Mouse (Mus musculus) erythroblast, adult 5-6 weeks (primary cell): ENCODE data around the gene Tspyl1. TPM values are rescaled to one million over a fixed set of nuclear protein-coding genes. Genes with fewer than 3 reads are reported as not detected.

Experiments
- ATAC-seq: replicated peaks from 2 replicates; pipeline ENCODE4 v1.8.0; 2016; ENCODE audit warnings: moderate number of reproducible peaks, mild to moderate bottlenecking, moderate TSS enrichment, inconsistent platforms; ENCODE audit not compliant: poor library complexity, low FRiP score, severe bottlenecking
- total RNA-seq, 2 experiments: library from RNA; stranded (forward) in 1 of 2; stranded (reverse) in 1 of 2; fragments of 150-400 nt in 1 of 2; fragments of 200-764, 138-1000 nt in 1 of 2; gene quantifications; 2 replicates each; pipeline versions ENCODE4 v1.2.3 to v1.2.4; 2015 to 2017; ENCODE audit warnings: low replicate concordance in 2 of 2

Gene Tspyl1
- total RNA-seq, 2 experiments from 2014 or later = 45.2 to 46.2 TPM

DNA sequence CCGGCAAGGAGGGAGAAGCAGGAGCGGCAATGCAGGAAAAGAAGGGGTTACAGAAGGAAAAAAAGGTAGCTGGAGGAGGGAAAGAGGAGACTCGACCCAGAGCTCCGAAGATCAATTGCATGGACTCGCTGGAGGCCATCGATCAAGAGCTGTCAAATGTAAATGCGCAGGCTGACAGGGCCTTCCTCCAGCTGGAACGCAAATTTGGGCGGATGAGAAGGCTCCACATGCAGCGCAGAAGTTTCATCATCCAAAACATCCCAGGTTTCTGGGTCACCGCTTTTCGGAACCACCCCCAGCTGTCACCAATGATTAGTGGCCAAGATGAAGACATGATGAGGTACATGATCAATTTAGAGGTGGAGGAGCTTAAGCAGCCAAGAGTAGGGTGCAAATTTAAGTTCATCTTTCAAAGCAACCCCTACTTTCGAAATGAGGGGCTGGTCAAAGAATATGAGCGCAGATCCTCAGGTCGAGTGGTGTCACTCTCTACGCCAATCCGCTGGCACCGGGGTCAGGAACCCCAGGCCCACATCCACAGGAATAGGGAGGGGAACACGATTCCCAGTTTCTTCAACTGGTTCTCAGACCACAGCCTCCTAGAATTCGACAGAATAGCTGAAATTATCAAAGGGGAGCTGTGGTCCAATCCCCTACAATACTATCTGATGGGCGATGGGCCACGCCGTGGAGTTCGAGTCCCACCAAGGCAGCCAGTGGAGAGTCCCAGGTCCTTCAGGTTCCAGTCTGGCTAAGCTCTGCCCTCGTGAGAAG, 16.2 kb downstream of the Tspyl1 start:
- no peak for ATAC-seq

- ATAC-seq = no peak
Measured at GRCm38 (mm10) chr10:34300368-34300767, 18.4 kb downstream of the Tspyl1 start.

GRCm38 (mm10) chr10:34307070-34307469, 25.1 kb downstream of the Tspyl1 start:
- no peak for ATAC-seq

DNA sequence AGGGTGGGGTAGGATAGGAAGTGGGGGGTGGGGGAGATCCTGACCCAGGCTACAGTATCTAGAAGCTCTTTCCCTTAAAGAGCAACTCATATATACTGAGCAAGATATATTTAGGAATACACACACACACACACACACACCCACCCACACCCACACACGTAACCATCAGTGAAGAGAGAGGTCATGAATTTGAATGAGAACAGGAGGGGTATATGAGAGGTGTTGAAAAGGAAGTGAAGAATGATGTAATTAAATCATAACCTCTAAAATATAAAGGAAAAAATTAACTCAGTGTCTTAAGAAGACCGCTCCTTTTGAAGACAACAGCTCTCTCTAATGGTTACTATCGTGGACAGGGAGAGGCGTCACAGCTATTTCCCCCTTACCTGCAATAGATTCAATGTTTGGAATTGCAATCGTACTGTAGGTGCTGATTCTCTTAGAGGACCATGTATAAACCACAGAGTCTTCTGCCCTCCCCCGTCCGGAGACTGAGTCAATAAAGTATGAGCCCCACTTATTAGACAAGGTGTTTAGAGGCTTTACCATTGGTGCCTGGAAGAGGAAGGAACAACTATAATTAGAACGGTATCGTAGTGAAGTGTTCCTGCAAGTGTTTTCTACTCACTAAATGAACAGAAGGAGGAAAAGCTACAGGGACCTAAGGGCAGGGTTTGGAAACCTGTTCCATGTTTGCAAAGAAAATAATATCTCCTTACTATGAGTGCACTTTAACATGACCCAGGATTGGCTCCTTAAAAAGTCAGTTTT, 28.1 kb downstream of the Tspyl1 start:
- ATAC-seq = no peak

GRCm38 (mm10) chr10:34312536-34312935, 30.5 kb downstream of the Tspyl1 start:
- ATAC-seq = no peak

DNA sequence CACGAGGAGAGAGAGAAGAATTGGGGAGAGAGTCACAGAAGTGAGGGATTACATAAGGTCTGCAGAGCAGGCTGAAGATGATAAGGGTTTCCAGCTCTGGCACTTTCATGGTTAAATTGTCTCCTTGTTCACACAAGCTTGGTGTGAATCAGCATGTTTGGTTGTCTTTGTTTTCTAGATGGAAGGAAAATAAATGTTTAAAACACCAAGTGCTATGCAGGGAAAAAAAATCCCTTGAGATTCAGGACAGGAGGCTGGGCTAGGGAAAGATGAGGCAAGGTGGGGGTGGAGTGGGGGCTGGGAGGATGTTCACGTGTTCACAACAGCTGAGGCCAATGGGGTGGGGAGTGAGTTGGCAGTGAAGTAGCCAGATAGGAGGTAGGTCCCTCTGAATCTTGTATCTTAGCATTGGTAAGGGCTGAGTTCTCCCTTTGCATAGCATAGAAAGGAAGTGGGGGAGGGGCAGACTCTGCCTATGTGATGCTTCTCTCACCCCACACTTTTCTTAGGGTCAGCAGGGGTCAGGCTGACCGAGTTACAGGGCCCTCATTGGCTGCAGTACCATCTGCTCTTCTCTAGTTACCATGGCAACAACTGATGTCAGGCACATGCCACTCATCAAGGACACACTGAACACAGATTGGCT, 34.7 kb downstream of the Tspyl1 start:
- no peak for ATAC-seq

DNA sequence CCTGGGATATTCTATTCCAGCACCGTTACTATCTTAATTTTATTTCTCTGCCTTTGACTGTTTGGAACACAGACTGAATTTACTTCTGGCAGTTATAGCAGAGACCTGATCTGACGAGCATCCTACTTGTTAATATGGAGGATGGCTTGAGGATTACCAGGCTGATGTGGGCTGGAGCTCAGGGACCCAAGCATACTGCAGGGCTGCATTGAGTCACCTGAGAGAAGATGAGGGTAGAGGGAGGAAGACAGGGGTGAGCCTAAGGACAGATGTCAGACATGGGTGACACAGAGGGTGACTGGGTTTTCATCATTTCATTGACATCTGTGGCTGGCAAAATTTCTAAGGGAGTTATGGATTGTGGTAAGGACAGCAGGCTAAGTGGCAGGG, 35.2 kb downstream of the Tspyl1 start:
- no peak for ATAC-seq

DNA sequence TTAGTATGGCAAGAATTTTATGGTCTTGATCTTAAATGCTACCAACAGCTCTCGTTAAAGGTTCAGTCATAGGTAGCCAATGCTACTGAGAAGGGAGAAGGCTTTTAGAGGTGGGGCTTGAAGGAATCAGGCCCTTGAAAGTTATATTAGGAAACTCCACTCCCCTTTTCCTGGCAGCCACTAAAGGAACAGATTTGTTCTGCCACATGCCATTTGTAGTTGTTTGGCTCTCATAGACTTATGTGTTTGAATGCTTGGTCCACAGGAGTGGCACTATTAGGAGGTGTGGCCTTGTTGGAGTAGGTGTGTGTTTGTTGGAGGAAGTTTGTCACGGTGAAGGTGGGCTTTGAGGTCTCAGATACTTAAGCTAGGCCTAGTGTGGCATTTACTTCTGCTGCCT, 38.8 kb downstream of the Tspyl1 start:
- ATAC-seq = no peak

DNA sequence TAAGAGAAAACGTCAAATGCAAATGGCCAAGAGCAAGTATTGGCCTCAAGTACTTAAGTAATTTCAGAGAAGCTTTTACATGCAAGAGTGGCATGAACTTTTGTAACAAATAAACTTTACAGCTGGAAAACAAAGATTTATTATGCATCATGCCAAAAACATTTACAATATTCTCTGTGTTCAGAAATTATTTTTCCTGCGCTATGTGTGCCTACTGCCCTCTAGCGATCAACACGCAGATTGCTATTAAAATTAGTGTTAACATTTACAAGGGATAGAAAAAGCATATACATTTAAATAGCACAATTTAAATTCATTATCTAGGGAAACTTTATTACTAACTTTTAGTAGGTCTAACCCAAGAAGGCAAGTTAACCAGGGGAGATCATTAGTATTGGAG, 44.7 kb downstream of the Tspyl1 start:
- no peak for ATAC-seq

- ATAC-seq = no peak
Measured at GRCm38 (mm10) chr10:34327144-34327543, 45.2 kb downstream of the Tspyl1 start.

GRCm38 (mm10) chr10:34328310-34328709, 46.3 kb downstream of the Tspyl1 start:
- ATAC-seq = no peak

Other genes starting within 250 kb of the Tspyl1 start
- not detected in 2 replicates for gene Trappc3l, start 244.6 kb upstream of the Tspyl1 start, total RNA-seq (2015; ENCODE audit: low replicate concordance)
- not detected in 2 replicates for gene Trappc3l, start 244.6 kb upstream of the Tspyl1 start, total RNA-seq (2017; ENCODE audit: low replicate concordance)
- gene Calhm4, start 237.9 kb upstream of the Tspyl1 start, total RNA-seq (2015; ENCODE audit: low replicate concordance) = not detected in 2 replicates
- gene Calhm4, start 237.9 kb upstream of the Tspyl1 start, total RNA-seq (2017; ENCODE audit: low replicate concordance) = not detected in 2 replicates
- gene Calhm5, start 185.7 kb upstream of the Tspyl1 start, total RNA-seq (2015; ENCODE audit: low replicate concordance) = 0.38 TPM in 1 of 2 replicates, not detected in the other
- gene Calhm5, start 185.7 kb upstream of the Tspyl1 start, total RNA-seq (2017; ENCODE audit: low replicate concordance) = not detected in 2 replicates
- gene Calhm6, start 154.2 kb upstream of the Tspyl1 start, total RNA-seq (2015; ENCODE audit: low replicate concordance) = not detected in 2 replicates
- gene Calhm6, start 154.2 kb upstream of the Tspyl1 start, total RNA-seq (2017; ENCODE audit: low replicate concordance) = 0.84 and 0.85 TPM in 2 replicates
- gene Dse, start 74.5 kb upstream of the Tspyl1 start, total RNA-seq (2015; ENCODE audit: low replicate concordance) = 2.5 and 2.7 TPM in 2 replicates
- gene Dse, start 74.5 kb upstream of the Tspyl1 start, total RNA-seq (2017; ENCODE audit: low replicate concordance) = 2.2 and 6.4 TPM in 2 replicates
- gene Tspyl4, start 15.3 kb downstream of the Tspyl1 start, total RNA-seq (2015; ENCODE audit: low replicate concordance) = 4.2 TPM in 1 of 2 replicates, not detected in the other
- gene Tspyl4, start 15.3 kb downstream of the Tspyl1 start, total RNA-seq (2017; ENCODE audit: low replicate concordance) = 1.1 and 1.5 TPM in 2 replicates
- gene Col10a1, start 107.8 kb downstream of the Tspyl1 start, total RNA-seq (2015; ENCODE audit: low replicate concordance) = not detected in 2 replicates
- not detected in 2 replicates for gene Col10a1, start 107.8 kb downstream of the Tspyl1 start, total RNA-seq (2017; ENCODE audit: low replicate concordance)
- gene Nt5dc1, start 136.4 kb downstream of the Tspyl1 start, total RNA-seq (2015; ENCODE audit: low replicate concordance) = 6.1 and 8.2 TPM in 2 replicates
- 7.0 and 11.6 TPM in 2 replicates for gene Nt5dc1, start 136.4 kb downstream of the Tspyl1 start, total RNA-seq (2017; ENCODE audit: low replicate concordance)
- gene Frk, start 201.2 kb downstream of the Tspyl1 start, total RNA-seq (2015; ENCODE audit: low replicate concordance) = not detected in 2 replicates
- gene Frk, start 201.2 kb downstream of the Tspyl1 start, total RNA-seq (2017; ENCODE audit: low replicate concordance) = not detected in 2 replicates